Mouse (Mus musculus): ENCODE data around the gene Arl10.

The Arl10 gene

GRCm38 (mm10) chr13:54574854-54575481 lies at the start of gene Arl10:
TSS of gene Arl10 (plus strand) at chr13:54575015.
- H3K4me3 ChIP-seq (replicated peaks; ENCODE audit: low read length), result peak within 1 kb of the TSS; percentile 97
- no peak for TF ChIP-seq POU5F1 (IDR thresholded peaks at IDR 0.05; ENCODE audit: borderline replicate concordance, low read length)
- TF ChIP-seq CTCF (conservative IDR thresholded peaks at IDR 0.05; ENCODE audit: low read length), result no peak
- no peak for TF ChIP-seq NANOG (IDR thresholded peaks at IDR 0.05; ENCODE audit: borderline replicate concordance, low read length)
- H3K9me3 ChIP-seq (ENCODE audit: low read length), result no peaks in the 10 kb centered on the region
- H3K27me3 ChIP-seq (ENCODE audit: insufficient read depth, low read length), result peaks cover 20% of the 10 kb centered on the region
- peaks cover 59% of the 10 kb centered on the region for H3K4me1 ChIP-seq (replicated peaks; ENCODE audit: low read depth, low read length)
- H3K36me3 ChIP-seq (ENCODE audit: insufficient read depth, low read length), result peaks cover 37% of the 10 kb centered on the region

- no peaks in the 10 kb centered on the region for H3K9me3 ChIP-seq (ENCODE audit: low read length)
- H3K4me1 ChIP-seq (replicated peaks; ENCODE audit: low read depth, low read length), result no peaks in the 10 kb centered on the region
- H3K4me3 ChIP-seq (replicated peaks; ENCODE audit: low read length), result no peak overlapping the region
- H3K27me3 ChIP-seq (ENCODE audit: insufficient read depth, low read length), result no peaks in the 10 kb centered on the region
- TF ChIP-seq NANOG (IDR thresholded peaks at IDR 0.05; ENCODE audit: borderline replicate concordance, low read length) (no peak), CTCF (conservative IDR thresholded peaks at IDR 0.05; ENCODE audit: low read length) (no peak), POU5F1 (IDR thresholded peaks at IDR 0.05; ENCODE audit: borderline replicate concordance, low read length) (no peak)
- H3K36me3 ChIP-seq (ENCODE audit: insufficient read depth, low read length), result peaks cover 70% of the 10 kb centered on the region
Measured at GRCm38 (mm10) chr13:54527140-54527539, 47.7 kb upstream of the Arl10 start.

GRCm38 (mm10) chr13:54532134-54532533 lies 42.7 kb upstream of the Arl10 start:
- no peaks in the 10 kb centered on the region for H3K9me3 ChIP-seq (ENCODE audit: low read length)
- TF ChIP-seq NANOG (IDR thresholded peaks at IDR 0.05; ENCODE audit: borderline replicate concordance, low read length) (no peak), POU5F1 (IDR thresholded peaks at IDR 0.05; ENCODE audit: borderline replicate concordance, low read length) (no peak), CTCF (conservative IDR thresholded peaks at IDR 0.05; ENCODE audit: low read length) (no peak)
- H3K4me3 ChIP-seq (replicated peaks; ENCODE audit: low read length), result no peak overlapping the region
- H3K36me3 ChIP-seq (ENCODE audit: insufficient read depth, low read length), result peaks cover 47% of the 10 kb centered on the region
- peaks cover 14% of the 10 kb centered on the region for H3K4me1 ChIP-seq (replicated peaks; ENCODE audit: low read depth, low read length)
- H3K27me3 ChIP-seq (ENCODE audit: insufficient read depth, low read length), result no peaks in the 10 kb centered on the region

- Histone ChIP-seq H3K4me1 (replicated peaks; ENCODE audit: low read depth, low read length) (peaks cover 12% of the 10 kb centered on the region), H3K36me3 (ENCODE audit: insufficient read depth, low read length) (peaks cover 71% of the 10 kb centered on the region), H3K4me3 (replicated peaks; ENCODE audit: low read length) (no peak overlapping the region), H3K27me3 (ENCODE audit: insufficient read depth, low read length) (no peaks in the 10 kb centered on the region), H3K9me3 (ENCODE audit: low read length) (no peaks in the 10 kb centered on the region)
- TF ChIP-seq NANOG (IDR thresholded peaks at IDR 0.05; ENCODE audit: borderline replicate concordance, low read length), result no peak
- TF ChIP-seq POU5F1 (IDR thresholded peaks at IDR 0.05; ENCODE audit: borderline replicate concordance, low read length), result no peak
- no peak for TF ChIP-seq CTCF (conservative IDR thresholded peaks at IDR 0.05; ENCODE audit: low read length)
Measured at GRCm38 (mm10) chr13:54548036-54548435, 26.8 kb upstream of the Arl10 start.

- H3K4me3 ChIP-seq (replicated peaks; ENCODE audit: low read length), result no peak overlapping the region
- H3K9me3 ChIP-seq (ENCODE audit: low read length), result no peaks in the 10 kb centered on the region
- peaks cover 17% of the 10 kb centered on the region for H3K4me1 ChIP-seq (replicated peaks; ENCODE audit: low read depth, low read length)
- TF ChIP-seq POU5F1 (IDR thresholded peaks at IDR 0.05; ENCODE audit: borderline replicate concordance, low read length), result no peak
- no peak for TF ChIP-seq NANOG (IDR thresholded peaks at IDR 0.05; ENCODE audit: borderline replicate concordance, low read length)
- TF ChIP-seq CTCF (conservative IDR thresholded peaks at IDR 0.05; ENCODE audit: low read length), result no peak
- no peaks in the 10 kb centered on the region for H3K27me3 ChIP-seq (ENCODE audit: insufficient read depth, low read length)
- H3K36me3 ChIP-seq (ENCODE audit: insufficient read depth, low read length), result peaks cover 99% of the 10 kb centered on the region
Measured at GRCm38 (mm10) chr13:54556176-54556575, 18.6 kb upstream of the Arl10 start.

GRCm38 (mm10) chr13:54556796-54557195 lies 18.0 kb upstream of the Arl10 start:
- no peak for TF ChIP-seq POU5F1 (IDR thresholded peaks at IDR 0.05; ENCODE audit: borderline replicate concordance, low read length)
- no peak for TF ChIP-seq NANOG (IDR thresholded peaks at IDR 0.05; ENCODE audit: borderline replicate concordance, low read length)
- TF ChIP-seq CTCF (conservative IDR thresholded peaks at IDR 0.05; ENCODE audit: low read length), result no peak

GRCm38 (mm10) chr13:54557652-54558051 lies 17.2 kb upstream of the Arl10 start:
- no peak for TF ChIP-seq POU5F1 (IDR thresholded peaks at IDR 0.05; ENCODE audit: borderline replicate concordance, low read length)
- Histone ChIP-seq H3K4me1 (replicated peaks; ENCODE audit: low read depth, low read length) (peaks cover 29% of the 10 kb centered on the region), H3K9me3 (ENCODE audit: low read length) (no peaks in the 10 kb centered on the region), H3K4me3 (replicated peaks; ENCODE audit: low read length) (no peak overlapping the region), H3K36me3 (ENCODE audit: insufficient read depth, low read length) (peaks cover 99% of the 10 kb centered on the region), H3K27me3 (ENCODE audit: insufficient read depth, low read length) (no peaks in the 10 kb centered on the region)

More at GRCm38 (mm10) chr13:54556796-54557195, 18.0 kb upstream of the Arl10 start:
- H3K9me3 ChIP-seq (ENCODE audit: low read length), result no peaks in the 10 kb centered on the region
- no peak overlapping the region for H3K4me3 ChIP-seq (replicated peaks; ENCODE audit: low read length)
- no peaks in the 10 kb centered on the region for H3K27me3 ChIP-seq (ENCODE audit: insufficient read depth, low read length)
- H3K4me1 ChIP-seq (replicated peaks; ENCODE audit: low read depth, low read length), result peaks cover 21% of the 10 kb centered on the region
- peaks cover 99% of the 10 kb centered on the region for H3K36me3 ChIP-seq (ENCODE audit: insufficient read depth, low read length)

- Histone ChIP-seq H3K27me3 (ENCODE audit: insufficient read depth, low read length) (no peaks in the 10 kb centered on the region), H3K4me3 (replicated peaks; ENCODE audit: low read length) (no peak overlapping the region), H3K36me3 (ENCODE audit: insufficient read depth, low read length) (peaks cover 91% of the 10 kb centered on the region), H3K4me1 (replicated peaks; ENCODE audit: low read depth, low read length) (peaks cover 47% of the 10 kb centered on the region), H3K9me3 (ENCODE audit: low read length) (no peaks in the 10 kb centered on the region)
- no peak for TF ChIP-seq CTCF (conservative IDR thresholded peaks at IDR 0.05; ENCODE audit: low read length)
- no peak for TF ChIP-seq POU5F1 (IDR thresholded peaks at IDR 0.05; ENCODE audit: borderline replicate concordance, low read length)
- TF ChIP-seq NANOG (IDR thresholded peaks at IDR 0.05; ENCODE audit: borderline replicate concordance, low read length), result no peak
Measured at GRCm38 (mm10) chr13:54559656-54560055, 15.2 kb upstream of the Arl10 start.

GRCm38 (mm10) chr13:54560608-54561007 lies 14.2 kb upstream of the Arl10 start:
- H3K36me3 ChIP-seq (ENCODE audit: insufficient read depth, low read length), result peaks cover 82% of the 10 kb centered on the region
- no peak for TF ChIP-seq NANOG (IDR thresholded peaks at IDR 0.05; ENCODE audit: borderline replicate concordance, low read length)
- peaks cover 50% of the 10 kb centered on the region for H3K4me1 ChIP-seq (replicated peaks; ENCODE audit: low read depth, low read length)
- no peaks in the 10 kb centered on the region for H3K9me3 ChIP-seq (ENCODE audit: low read length)
- no peak overlapping the region for H3K4me3 ChIP-seq (replicated peaks; ENCODE audit: low read length)
- H3K27me3 ChIP-seq (ENCODE audit: insufficient read depth, low read length), result no peaks in the 10 kb centered on the region

Data from E14TG2a.4 (cell line).